18 mouse cellular contexts compared by ENCODE assay signal in genomic region chr7:120156841-120157409, GRCm38 (mm10). TPM values are rescaled to one million over a fixed set of nuclear protein-coding genes. Genes with fewer than 3 reads are reported as not detected.
A peak's percentile ranks its signal among the peaks of the same experiment; 100 is the strongest.
DNase-seq lines count a peak whose midpoint lies in the region; ATAC-seq and TF ChIP-seq lines count a peak whose summit lies in the region.
"Had no signal": no experiment of that assay in that cellular context is flagged by ENCODE, and none has a peak within 500 bp of the region (broad histone marks: within the 10 kb centered on the region; RNA-seq: fewer than 3 reads in every experiment).

No protein-coding gene starts in this region.

- ATAC-seq in forebrain, postnatal 0 days = peak; percentile 85

- peak; percentile 20 for DNase-seq in embryo, embryonic 10 days (ENCODE audit: low spot score)
- DNase-seq in embryo, embryonic 9.5 days (ENCODE audit: extremely low spot score) = no peak
- DNase-seq in layer of hippocampus, adult 9-11 months = peak; percentile 18
- no peak for DNase-seq in layer of hippocampus, adult 8-10 months (ENCODE audit: low spot score in 2 of 2)
- DNase-seq in brain, adult 2 months (ENCODE audit: low read depth, low spot score) = peak; percentile 89
- peak; percentile 69 for DNase-seq in forebrain, postnatal 0 days
- no peak for DNase-seq in heart, postnatal 14 days
- DNase-seq in kidney, postnatal 25 days = no peak
- DNase-seq: adrenal gland, postnatal 36 days; cerebellum, adult 9-11 months; gastrocnemius, adult 2 months; kidney, adult 2 months; lung, embryonic 14.5 days; spleen, adult 18-20 months had no signal

- no peak overlapping the region for H3K4me2 ChIP-seq in forebrain, postnatal 0 days (ENCODE audit: low read depth)
- H3K4me2 ChIP-seq: heart, embryonic 11.5 days; hindbrain, embryonic 12.5 days; limb, embryonic 13.5 days; lung, embryonic 14.5 days had no signal

- H3K4me3 ChIP-seq in forebrain, postnatal 0 days (ENCODE audit: low read depth, low read length) = no peak overlapping the region
- H3K4me3 ChIP-seq: gastrocnemius, adult 2 months; hindbrain, embryonic 12.5 days; limb, embryonic 13.5 days had no signal

- H3K27ac ChIP-seq in forebrain, postnatal 0 days (ENCODE audit: low read depth, low read length) = peak overlapping the region; percentile 74
- H3K27ac ChIP-seq: gastrocnemius, adult 2 months; hindbrain, embryonic 12.5 days; limb, embryonic 13.5 days had no signal

- peaks cover 11% of the 10 kb centered on the region for H3K4me1 ChIP-seq in forebrain, postnatal 0 days (ENCODE audit: insufficient read depth)

- TF ChIP-seq CTCF in forebrain, postnatal 0 days (IDR thresholded peaks at IDR 0.05; ENCODE audit: low read depth) = no peak

- H3K27me3 ChIP-seq in forebrain, postnatal 0 days (ENCODE audit: insufficient read depth, low read length) = no peaks in the 10 kb centered on the region
- H3K27me3 ChIP-seq: hindbrain, embryonic 12.5 days; limb, embryonic 13.5 days had no signal

- WGBS in forebrain, postnatal 0 days = 4% methylated on average over 2 of the region's 2 CpGs

- intact Hi-C loops in heart, postnatal 14 days (cut with DNase I) = no loop called here

- no peaks in the 10 kb centered on the region for H3K36me3 ChIP-seq in forebrain, postnatal 0 days (ENCODE audit: insufficient read depth)
- H3K36me3 ChIP-seq: hindbrain, embryonic 12.5 days; limb, embryonic 13.5 days had no signal

- no peak overlapping the region for H3K9ac ChIP-seq in forebrain, postnatal 0 days
- H3K9ac ChIP-seq: hindbrain, embryonic 12.5 days; limb, embryonic 13.5 days; lung, embryonic 14.5 days had no signal

- no peaks in the 10 kb centered on the region for H3K9me3 ChIP-seq in forebrain, postnatal 0 days (ENCODE audit: low read length)
- H3K9me3 ChIP-seq: hindbrain, embryonic 12.5 days; limb, embryonic 13.5 days had no signal

RNA-seq across cellular contexts. Expression of gene Zp2, which starts 11.8 kb away (rescaled TPM):
- total RNA-seq in layer of hippocampus, adult 8-10 months (2022) = under 1 TPM in 2 of 4 experiments, not detected in 2; 0.39 to 0.49 TPM
- 1.5 TPM in 1 of 2 replicates, not detected in the other for total RNA-seq in forebrain, postnatal 0 days (2014; rRNA removed)
- 0.08 and 0.19 TPM in 2 replicates for polyA plus RNA-seq in forebrain, postnatal 0 days (2015; fragmentation: Nextera tagmentation; extraction: Ambion mirVana)
- total RNA-seq in heart, postnatal 14 days (2021) = under 1 TPM; 0.32 to 0.41 TPM
- total RNA-seq: adrenal gland, postnatal 36 days; megakaryocyte, adult 5-6 weeks had no signal
- polyA plus RNA-seq: hindbrain, embryonic 12.5 days; kidney, adult 2 months; lung, embryonic 14.5 days had no signal

RNA-seq across cellular contexts. Expression of gene Anks4b, which starts 16.7 kb away (rescaled TPM):
- under 1 TPM; 0.22 to 0.45 (median 0.34) TPM for total RNA-seq in layer of hippocampus, adult 8-10 months (2022)
- total RNA-seq in forebrain, postnatal 0 days (2014; rRNA removed) = 0.15 TPM in 1 of 2 replicates, not detected in the other
- polyA plus RNA-seq in forebrain, postnatal 0 days (2015; fragmentation: Nextera tagmentation; extraction: Ambion mirVana) = 0.04 TPM in 1 of 2 replicates, not detected in the other
- total RNA-seq in heart, postnatal 14 days (2021) = under 1 TPM in 1 of 2 experiments, not detected in 1; 0.12 TPM
- total RNA-seq: megakaryocyte, adult 5-6 weeks had no signal
- polyA plus RNA-seq: hindbrain, embryonic 12.5 days; limb, embryonic 13.5 days; lung, embryonic 14.5 days had no signal

RNA-seq across cellular contexts. Expression of gene Crym, which starts 45.0 kb away (rescaled TPM):
- total RNA-seq in layer of hippocampus, adult 8-10 months (2022) = 100 to 1,000 TPM; 228 to 257 (median 245) TPM
- total RNA-seq in forebrain, postnatal 0 days (2014; rRNA removed) = 133 and 144 TPM in 2 replicates
- 127 and 171 TPM in 2 replicates for polyA plus RNA-seq in forebrain, postnatal 0 days (2015; fragmentation: Nextera tagmentation; extraction: Ambion mirVana)
- under 1 TPM; 0.51 to 0.88 TPM for total RNA-seq in heart, postnatal 14 days (2021)
- total RNA-seq: megakaryocyte, adult 5-6 weeks had no signal

RNA-seq across cellular contexts. Expression of gene Abca14, which starts 46.8 kb away (rescaled TPM):
- not detected for total RNA-seq in layer of hippocampus, adult 8-10 months (2022)
- total RNA-seq in forebrain, postnatal 0 days (2014; rRNA removed) = 0.24 TPM in 1 of 2 replicates, not detected in the other
- polyA plus RNA-seq in forebrain, postnatal 0 days (2015; fragmentation: Nextera tagmentation; extraction: Ambion mirVana) = not detected in 2 replicates
- total RNA-seq in heart, postnatal 14 days (2021) = not detected
- total RNA-seq: adrenal gland, postnatal 36 days; gastrocnemius, adult 2 months; megakaryocyte, adult 5-6 weeks had no signal
- polyA plus RNA-seq: heart, embryonic 11.5 days; hindbrain, embryonic 12.5 days; limb, embryonic 13.5 days had no signal

RNA-seq across cellular contexts. Expression of gene Tmem159, which starts 54.8 kb away (rescaled TPM):
- 10 to 100 TPM; 10.3 to 17.6 (median 13.0) TPM for total RNA-seq in layer of hippocampus, adult 8-10 months (2022)
- total RNA-seq in forebrain, postnatal 0 days (2014; rRNA removed) = 12.6 and 14.6 TPM in 2 replicates
- 12.2 and 17.4 TPM in 2 replicates for polyA plus RNA-seq in forebrain, postnatal 0 days (2015; fragmentation: Nextera tagmentation; extraction: Ambion mirVana)
- 10 to 100 TPM; 15.9 to 17.4 TPM for total RNA-seq in heart, postnatal 14 days (2021)

Comparison
In these comparisons a context has a peak if more than half of its experiments do, and no peak if none do; other contexts are left out.
1. DNase-seq: peak in embryo, embryonic 10 days (single experiment), layer of hippocampus, adult 9-11 months (single experiment), brain, adult 2 months (single experiment) and forebrain, postnatal 0 days (single experiment); none in embryo, embryonic 9.5 days (single experiment), layer of hippocampus, adult 8-10 months (0 of 2), heart, postnatal 14 days (0 of 2) and kidney, postnatal 25 days (0 of 2).
2. RNA of gene Crym, which starts 45.0 kb away (total RNA-seq): 228 to 257 TPM in layer of hippocampus, adult 8-10 months and 133 to 144 TPM in forebrain, postnatal 0 days; 0.51 to 0.88 TPM in heart, postnatal 14 days; every median in the first group is over 10 times any median in the second.